Mouse (Mus musculus) ZHBTc4 (cell line): ENCODE results near the gene Rere.

ENCODE experiments used
- DNase-seq: peaks from one replicate; pipeline ENCODE4 v3.0.0-alpha.2; 2011; ENCODE audit warnings: low read depth, low spot score

Rere gene

DNA sequence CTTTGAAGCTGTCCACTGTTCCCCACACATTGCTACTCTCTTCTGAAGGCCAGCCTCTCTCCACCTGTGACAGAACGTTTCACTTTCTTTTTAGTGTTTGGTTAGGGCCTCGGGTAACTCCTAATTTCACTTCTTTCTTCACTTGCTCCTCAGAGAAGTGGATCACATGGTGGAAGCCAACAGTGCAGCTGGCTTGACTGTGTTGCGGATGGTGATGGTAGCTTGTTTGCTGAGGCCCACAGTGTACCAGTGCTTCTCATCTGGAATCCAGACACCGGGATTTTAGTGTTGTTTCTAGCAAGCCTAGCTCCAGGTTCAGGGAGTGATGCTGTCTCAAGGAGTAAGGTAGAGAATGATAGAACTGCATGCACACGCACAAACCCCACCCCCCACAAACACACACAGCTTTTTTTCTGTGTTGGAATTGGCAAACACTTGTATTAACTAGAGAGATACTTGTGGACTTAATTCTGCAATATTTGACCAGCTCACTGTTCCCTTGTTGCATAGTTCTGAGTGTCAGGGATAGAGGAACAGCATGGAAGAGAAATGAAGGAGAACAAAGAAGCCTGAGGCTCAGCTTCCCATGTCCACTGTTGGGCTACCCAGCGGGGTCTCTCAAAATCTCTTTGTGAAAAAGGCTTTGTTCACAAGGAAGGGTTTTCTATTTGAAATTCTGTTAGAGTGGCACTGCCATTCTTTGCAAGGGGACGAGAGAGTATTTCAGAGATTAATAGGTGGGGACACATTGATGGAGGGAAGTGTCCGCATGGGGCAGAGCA, 144.8 kb downstream of the Rere start:
- no peak for DNase-seq

DNA sequence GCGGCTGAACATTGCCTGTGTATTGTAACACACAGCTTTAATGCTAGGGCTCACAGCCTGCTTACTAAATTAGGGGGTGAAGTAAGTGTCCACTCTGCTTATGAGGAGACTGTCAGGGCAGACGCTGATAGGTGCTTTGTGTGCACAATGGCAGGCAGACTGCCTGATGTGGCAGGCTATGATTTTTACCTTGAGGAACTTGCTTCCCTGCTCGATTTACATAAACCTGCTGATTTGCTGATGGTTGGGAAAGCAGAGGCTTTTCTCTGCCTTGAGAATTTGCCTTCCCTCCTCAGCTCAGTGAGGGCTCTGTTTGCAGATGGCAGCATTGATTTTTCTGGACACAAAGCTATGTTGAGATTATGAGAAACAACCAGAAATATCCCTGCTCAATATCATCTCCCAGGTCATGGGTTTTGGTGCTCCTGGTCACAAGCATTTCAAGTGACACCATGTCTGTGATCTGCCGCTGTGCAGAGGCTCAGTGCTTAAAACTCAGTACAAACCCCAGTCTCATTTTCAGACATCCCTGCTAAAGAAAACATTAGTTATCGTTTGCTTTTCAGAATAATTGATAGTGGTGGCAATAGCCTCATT, 145.5 kb downstream of the Rere start:
- no peak for DNase-seq

DNA sequence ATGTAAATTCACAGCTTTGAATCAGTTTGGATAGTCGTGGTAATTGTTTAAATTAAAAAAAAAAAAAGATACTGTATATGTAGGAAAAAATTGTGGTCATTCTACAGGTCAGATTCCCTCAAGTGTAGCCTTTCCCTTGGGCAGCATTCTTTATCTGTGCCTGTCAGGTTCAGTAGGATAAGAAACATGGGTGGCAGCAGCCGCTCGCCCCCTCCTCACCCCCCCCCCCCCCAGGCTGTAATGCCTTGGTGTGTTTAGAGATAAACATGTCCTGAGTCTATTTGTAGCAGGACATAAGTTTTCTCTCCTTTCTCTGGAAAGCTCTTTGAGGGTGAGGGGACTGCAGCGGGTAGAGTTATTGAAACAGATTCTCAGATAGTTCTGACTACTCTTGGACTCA, 147.3 kb downstream of the Rere start:
- no peak for DNase-seq

DNA sequence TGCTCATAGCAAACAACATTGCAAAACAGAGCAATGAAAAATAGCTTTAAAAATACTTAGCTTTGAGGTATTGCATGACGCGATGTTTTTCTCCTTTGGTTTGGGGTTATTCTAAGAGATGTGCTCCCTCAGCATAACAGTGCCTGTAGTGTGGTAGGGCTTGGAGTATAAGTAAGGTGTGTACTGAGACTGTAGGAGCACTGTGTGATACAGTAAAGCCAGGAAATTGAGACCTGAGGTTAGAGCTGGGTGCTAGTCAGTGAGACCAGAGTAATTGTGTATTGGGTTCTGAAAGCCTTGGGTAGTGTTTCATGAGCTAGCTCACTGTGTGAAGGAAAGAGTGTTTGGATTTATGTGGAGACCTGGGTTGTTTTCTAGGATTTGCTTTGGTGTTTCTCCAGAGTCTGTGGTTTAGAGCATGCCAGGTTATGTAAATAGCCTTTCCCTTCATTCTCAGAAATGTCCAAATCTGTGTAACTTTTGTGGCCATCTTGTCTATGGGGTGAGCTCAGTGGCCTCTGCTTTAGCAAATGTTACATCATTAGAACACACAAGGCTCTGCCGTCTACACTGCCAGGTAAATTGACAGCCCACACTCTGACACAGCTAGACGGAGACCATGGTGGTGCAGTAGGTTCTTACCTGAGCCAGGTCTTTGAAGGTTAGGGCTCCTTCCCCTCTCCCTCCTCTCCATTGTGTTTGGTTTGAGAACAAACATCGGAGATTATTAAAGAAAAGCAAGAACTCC, 152.6 kb downstream of the Rere start:
- no peak for DNase-seq

DNA sequence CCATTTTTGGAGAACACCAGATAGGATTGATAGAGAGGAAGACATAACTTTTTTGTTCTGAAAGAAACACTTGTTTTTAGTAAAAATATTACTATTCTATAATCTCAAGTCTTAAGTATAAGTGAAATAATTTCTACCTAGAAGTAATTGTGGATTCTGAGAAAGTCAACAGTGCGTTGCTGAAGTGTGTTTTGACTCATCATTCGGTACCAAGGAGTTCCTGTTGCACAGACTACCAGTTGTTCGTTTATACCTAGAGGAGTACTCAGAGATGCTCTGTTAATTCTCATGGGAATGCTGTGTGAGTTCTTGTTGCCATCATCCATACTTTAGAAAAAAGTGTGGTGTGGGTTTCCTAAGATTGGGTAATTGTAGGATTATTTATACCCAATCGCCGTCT, 154.1 kb downstream of the Rere start:
- no peak for DNase-seq

DNA sequence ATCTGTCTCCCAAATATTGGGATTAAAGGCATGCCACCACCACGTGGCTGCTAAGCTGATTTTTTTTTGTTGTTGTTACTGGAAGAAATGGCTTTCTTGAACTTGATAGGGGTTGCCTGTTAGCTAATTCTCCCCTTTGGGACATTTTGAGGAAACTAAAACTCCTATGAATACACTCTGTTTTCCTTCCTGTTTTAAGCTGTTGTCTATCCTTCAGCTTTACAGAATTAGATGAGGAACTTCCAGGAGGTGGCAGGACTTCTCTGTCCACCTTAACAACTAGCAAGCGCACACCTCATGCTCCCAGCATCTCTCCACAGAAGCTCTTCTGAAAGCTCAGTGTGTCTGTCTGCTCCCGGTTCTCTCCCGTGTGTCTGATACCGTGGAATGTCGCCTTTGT, 157.2 kb downstream of the Rere start:
- no peak for DNase-seq

DNA sequence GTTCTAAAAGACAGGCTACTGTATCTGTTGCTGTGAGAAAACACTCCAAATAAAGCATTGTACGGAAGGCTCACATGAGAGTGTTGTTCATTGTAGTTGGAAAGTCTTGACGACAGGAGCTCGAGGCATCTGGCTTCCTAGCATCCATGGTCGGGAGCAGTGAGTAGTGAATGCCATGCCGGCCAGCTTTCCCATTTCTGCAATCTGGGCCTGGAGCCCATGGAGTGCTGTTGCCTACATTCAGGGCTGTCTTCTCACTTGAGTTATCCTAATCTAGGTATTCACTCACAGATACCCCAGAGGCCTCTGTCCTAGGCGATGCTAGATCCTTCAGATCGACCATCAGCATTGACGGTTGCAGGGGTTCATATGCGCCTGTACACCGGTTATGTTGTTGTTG, 160.5 kb downstream of the Rere start:
- no peak for DNase-seq

DNA sequence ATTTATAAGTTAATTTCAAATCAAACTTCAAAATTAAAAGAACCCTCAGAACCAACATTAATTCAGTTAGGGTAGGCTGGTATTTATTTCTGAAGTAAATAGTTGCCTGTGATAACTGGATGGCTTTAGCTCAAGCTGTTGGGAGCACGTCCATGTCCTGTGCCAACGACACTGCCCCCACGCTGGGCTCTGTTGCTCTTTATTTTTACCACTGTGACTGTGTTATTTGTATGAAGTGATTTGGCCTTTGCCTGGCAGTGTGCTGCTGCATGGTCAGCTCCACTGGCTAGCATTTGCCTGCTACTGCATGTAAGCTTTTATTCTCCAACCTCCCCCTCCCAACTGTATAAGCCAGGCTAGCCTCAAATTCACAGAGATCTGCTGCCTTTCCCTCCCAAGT, 162.6 kb downstream of the Rere start:
- DNase-seq: no peak

DNA sequence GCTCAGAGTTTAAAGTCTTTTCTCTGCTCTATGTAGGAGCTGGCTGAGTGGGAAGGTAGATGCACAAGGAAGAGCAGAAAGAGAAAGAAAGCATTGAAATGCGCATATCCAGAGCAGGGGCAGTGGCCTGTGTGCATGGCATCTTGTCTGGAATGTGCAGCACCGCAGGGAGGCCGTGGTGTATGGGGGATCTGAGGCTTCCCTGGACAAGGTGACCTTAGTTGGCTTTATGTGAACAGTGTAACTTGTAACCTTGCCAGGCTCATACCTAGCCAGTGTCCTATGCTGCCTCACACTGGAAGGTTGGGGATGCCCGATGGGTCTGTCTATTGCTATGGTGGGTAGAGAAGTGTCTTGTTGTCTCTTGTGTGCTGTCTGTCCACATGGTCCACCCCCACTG, 165.2 kb downstream of the Rere start:
- peak; percentile 94 for DNase-seq

DNA sequence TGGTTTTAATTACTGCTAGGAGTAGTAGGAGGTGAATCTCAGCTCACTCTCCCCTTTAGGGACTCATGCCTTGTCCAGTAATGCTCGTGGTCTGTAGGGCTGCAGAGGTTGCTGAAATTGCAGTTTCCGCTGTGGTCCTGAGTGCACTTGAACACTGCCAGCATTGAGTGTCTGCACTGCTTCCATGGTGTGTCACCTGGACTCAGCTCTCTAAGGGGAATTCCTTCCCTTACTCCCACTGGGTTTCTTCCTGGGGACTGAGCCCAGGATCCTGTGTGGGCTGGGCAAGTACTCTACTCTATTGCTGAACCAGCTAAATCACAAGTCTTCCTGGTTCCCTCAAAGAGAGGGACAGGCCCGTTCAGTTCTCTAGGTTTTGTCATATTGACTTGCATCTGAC, 166.1 kb downstream of the Rere start:
- no peak for DNase-seq

DNA sequence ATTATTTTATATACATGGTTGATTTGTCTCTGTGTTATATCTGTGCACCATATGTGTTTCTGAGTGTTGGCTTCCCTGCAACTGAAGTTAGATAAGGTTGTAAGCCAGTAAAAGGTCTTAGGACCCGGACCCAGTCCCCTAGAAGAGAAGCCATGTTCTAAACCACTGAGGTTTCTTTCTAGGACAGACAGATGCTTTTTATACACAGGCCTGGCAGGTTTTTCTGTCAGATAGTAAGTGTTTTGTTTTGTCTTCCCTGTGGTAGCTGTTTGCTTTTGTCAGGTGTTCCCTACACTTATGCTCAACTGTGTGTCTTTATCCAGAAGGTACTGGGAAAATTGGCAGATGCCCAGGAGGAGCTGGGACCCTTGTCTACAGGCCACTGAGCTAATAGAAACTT, 167.0 kb downstream of the Rere start:
- DNase-seq: no peak

DNA sequence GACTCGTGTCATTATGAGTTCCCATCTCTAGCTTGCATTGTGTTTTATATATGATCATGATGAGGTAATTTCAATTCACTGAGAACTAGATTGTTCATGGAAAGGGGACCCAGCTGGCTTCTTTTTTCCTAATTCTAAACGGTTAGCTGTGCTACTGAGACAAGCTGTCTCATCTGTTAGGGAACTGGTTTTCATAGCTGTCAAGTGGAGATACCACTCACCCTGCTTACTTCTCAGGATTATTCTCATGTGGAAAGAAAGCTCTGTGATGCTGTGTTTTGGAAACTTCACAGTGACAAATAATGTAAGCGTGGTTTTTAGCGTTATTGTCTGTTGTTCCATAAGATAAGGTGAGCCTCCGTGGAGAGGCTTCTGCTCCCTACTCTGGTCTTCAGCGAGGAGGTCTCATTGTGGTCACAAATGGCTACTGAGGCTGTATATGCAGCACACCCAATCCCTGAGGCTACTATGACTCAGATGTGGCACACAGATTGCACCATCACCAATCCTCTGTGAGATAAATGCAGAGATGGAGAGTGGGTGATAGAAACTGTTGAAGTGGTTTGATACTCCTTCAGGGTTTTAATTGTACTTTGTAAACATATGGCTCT, 168.7 kb downstream of the Rere start:
- DNase-seq: no peak

DNA sequence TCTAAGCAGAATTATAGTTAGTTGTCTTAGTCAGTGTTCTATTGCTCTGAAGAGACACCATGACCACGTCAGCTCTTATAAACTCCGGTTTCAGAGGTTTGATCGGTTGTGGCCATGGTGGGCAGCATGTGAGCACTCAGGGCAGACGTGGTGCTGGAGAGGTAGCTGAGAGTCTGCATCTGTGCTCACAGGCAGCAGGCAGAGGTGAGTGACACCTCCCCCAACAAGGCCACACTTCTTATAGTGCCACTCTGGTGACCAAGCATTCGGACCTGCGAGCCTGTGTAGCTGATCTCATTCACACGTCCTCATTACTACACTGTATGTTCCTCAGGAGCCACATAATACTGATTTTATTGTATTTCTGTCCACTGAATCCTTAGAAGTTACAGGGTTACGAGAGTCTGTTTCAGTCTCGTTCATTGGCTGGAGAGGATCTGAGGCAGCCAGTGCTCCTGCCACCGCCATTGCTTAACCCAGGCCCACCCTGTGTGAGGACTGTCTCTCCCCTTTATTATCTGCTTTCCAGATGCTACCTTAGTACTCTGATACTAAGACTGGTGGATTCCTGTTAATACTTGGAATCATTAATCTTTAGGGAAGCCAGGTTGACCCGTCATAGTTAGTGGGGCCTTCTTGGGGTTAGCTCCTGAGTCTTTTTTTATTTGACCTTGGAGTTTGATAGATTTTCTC, 170.9 kb downstream of the Rere start:
- DNase-seq: no peak

DNA sequence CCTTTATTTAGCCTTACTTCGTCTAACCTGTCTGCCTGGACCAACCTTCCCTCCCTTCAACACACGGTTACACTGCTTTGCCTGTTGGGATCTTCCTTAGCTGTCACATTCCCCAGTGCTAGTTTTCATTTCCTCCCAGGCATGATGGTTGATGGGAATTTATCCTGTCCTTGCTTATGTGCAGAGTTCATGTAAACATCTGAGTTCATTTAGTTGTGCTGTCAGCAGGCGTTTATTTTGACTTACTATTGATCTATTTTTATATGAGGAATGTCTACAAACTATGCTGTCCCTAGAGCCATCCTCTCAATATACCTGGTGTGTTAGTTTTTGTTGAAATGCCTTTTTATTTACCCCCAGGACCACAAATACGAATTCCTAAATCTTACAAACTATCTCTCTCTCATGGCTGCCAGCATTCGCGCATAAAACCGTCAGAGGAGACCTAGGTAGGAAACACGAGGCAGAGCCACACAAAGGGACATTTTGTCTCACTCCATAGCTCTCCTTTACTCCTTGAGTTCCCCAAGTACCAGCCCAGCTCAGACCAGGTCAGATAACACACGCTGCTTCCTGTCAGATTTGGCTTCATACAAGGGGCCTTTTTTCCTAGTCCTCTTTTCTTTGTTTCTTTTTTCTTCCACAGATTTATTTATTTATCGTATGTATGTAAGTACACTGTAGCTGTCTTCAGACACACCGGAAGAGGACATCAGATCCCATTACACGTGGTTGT, 173.3 kb downstream of the Rere start:
- DNase-seq: no peak

DNA sequence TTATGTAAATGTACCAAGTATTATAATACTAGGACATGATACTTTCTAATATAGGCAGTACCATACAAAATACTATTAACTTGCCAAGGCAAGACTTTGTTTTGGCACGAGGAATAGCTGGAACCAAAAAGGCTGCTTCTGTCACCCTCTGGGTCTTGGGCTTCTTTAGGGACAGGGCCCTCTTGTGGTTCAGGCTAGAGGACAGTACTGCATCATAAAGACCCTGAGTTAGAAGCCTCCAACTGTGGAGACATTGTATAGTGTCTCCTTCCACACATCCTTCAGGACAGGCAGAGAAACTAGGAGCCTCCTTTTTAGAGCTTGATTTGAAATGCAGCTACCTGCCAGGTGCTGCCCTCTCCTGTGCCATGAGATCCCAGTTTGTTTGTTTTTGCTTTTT, 174.3 kb downstream of the Rere start:
- no peak for DNase-seq

DNA sequence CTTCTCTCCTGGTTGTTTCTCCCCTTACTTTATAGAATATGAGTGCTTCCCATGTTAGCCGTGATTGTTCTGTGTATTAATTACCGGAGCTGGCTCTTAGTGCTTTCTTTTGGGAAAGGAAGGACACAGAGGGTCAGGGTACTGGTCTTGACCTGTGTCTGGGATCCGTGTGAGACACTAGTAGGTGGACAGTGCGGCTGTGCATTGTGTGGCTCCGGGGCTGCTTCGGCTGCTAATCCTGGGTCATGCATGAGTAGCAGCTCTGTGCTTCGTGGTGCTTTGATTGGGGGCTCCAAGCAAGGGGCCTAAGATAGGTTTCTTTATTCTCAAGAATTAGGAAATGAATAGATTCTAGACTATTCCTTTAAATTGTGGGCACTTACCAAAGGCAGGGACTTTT, 175.0 kb downstream of the Rere start:
- DNase-seq: no peak

DNA sequence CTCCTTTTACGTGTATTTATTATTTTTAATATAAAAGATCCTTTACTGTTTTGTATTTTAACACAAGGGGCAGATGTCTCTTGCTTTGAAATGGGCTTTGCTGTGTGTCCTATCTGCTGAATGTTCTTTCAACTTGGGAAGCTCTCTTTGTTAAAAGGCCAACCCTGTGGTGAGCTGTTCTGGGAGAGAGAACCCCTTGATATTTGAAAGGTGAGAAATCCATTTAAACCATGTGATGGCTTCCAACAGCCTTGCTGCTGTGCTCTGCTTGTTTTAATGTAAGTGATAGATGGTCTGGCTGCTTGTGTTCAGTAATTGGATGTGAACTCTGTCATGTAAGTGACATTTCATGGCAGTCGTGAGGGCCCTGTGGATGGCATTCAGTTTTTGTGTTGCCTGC, 175.4 kb downstream of the Rere start:
- DNase-seq: no peak

DNA sequence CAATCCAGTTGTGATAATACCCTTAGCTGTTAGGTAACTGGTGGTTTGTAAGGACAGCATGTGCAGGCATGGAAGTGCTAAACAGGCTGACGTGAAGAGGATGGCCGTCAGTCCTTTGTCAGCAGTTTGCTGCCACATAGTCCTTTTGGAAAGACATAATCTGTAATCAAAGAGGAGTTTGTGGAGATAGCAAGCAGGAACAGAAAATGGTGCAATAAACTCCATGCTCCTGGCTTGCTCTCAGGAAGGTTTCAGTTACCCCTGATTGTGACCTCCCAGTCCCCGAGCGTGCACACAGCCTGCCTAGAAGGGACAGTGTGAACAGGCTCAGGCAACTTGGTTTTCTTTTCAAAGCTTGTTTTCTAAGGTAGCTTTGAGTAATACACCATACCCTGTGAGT, 175.9 kb downstream of the Rere start:
- no peak for DNase-seq

DNA sequence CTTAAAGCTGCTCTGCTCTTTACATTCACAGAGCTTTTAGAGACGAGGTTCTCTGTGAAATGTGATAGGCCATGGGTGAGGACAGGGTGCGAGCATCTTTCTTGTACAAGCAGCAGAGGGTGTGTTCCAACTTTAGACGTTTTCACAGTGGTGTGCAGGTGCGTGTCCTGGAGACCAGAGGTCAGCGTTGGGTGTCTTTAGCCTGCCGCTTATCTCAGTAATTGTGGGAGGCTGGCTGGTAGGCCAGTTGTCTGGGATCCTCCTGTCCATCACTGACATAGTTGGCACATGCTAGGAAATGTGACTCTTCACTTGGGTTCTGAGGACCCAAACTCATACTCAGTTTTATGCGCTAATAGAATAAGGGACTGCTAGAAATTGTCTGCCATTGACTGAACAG, 176.3 kb downstream of the Rere start:
- no peak for DNase-seq

DNA sequence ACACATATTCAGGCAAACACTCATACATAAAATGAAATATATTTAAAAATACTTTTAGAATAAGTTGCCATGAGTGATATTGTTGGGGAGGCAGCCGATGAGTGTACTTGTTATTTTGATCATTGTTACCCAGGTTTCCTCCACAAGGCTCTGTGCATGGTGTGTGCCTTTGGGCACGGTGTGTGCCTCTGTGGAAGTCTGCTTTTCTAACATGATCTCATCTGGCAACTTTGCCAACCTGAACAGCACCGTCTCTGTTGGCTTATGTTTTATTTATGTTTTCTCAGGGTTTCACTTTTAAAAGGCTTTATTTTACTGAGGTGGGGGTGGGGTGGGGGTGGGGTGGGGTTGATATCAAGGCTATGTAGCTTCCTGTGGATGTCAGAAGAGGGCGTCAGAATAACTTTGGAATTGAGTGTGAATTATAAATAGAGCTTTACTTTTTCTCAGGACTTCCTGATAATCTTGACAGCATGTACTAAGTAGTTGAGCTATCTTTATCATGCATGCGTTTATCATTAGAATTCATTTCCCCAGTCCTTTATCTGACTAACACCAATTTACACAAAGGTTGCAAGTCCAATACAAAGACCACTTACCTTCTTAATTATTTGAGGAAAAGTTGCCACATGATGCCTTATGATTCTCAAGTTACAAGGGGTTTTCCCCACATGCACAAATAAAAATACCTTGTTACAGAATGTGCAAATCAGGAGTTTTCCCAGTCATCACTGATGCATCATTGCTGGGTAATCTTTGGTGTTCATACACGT, 177.8 kb downstream of the Rere start:
- no peak for DNase-seq

DNA sequence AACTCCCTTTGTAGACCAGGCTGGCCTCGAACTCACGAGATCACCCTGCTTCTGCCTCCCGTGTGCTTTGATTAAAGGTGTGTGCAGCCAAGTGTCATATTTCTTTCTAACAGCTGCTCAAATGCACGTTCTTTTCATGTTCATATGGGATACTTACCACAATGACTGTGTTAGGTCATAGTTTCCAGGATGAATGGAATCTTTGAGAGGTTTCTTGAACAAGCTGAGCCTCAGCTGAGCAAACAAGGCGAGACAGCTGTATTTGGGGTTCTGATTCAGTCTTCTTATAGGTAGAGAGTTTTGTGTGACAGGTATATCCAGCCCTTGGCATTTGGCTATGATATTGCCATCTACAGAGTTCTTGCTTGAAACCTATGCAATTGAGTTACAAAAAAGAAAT, 179.0 kb downstream of the Rere start:
- no peak for DNase-seq
